Mouse (Mus musculus) yolk sac, embryonic 10.5 days (tissue): ENCODE results near the gene 2410004B18Rik.

Experiments used
- DNase-seq: peaks from one replicate; pipeline ENCODE4 v3.0.0-alpha.2; 2017; ENCODE audit warnings: low spot score

The 2410004B18Rik gene

DNA sequence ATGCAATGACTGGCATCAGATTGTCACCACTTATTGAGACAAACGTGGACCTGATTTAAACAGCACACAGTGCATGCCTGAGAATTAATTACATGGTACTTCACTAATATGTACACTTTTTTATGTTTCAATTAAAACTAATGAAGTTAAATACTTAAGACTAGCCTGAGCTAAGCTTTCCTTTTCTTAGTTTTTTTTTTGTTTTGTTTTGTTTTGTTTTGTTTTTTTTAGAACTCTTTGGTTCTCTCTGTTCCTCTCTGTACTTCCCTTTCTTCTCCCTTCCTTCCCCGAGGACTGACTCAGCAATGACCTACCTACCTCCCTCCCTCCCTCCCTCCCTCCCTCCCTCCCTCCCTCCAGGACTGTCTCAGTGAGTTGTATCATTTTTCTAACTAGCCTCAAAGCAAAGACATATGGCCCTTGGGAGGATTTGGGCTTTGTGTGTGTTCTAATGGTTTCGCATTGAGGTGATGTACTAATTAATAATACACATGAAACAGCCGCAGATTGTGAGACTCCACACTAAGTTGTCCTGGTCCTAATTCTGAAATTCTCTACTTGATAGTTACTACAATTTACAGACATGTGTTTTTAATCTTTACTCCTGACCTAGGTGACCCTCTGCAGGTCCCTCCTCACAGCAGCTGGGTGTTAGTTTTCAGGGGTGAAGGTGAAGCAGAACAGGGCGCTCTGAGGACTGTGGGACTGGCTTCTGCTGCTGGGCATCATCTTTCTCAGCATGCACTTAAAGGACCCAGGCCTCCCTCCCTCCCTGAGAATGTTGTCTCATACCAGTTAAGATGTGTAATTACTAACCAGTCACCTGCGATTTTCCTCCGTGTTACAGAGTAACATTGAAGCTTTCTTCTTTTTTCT, 8.1 kb upstream of the 2410004B18Rik start:
- DNase-seq = no peak

DNA sequence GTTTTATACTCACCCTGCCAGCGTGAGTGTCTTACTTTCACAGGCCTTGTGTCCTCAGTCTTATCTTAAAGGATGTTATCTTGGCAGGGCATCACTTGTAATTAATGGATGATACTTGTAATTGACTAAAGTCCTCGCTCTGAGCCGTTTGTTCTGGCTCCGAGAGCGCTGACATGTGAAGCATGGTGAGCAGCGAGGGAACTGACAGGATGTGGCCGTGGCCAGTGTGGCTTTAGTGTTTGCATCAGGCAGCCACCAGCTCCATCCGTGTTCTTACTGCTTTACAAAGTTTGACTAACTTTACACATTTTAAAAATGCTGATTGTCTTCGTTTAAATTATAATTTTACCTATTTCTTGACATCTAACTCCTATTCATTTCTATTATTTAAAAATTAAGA, 4.0 kb upstream of the 2410004B18Rik start:
- no peak for DNase-seq

DNA sequence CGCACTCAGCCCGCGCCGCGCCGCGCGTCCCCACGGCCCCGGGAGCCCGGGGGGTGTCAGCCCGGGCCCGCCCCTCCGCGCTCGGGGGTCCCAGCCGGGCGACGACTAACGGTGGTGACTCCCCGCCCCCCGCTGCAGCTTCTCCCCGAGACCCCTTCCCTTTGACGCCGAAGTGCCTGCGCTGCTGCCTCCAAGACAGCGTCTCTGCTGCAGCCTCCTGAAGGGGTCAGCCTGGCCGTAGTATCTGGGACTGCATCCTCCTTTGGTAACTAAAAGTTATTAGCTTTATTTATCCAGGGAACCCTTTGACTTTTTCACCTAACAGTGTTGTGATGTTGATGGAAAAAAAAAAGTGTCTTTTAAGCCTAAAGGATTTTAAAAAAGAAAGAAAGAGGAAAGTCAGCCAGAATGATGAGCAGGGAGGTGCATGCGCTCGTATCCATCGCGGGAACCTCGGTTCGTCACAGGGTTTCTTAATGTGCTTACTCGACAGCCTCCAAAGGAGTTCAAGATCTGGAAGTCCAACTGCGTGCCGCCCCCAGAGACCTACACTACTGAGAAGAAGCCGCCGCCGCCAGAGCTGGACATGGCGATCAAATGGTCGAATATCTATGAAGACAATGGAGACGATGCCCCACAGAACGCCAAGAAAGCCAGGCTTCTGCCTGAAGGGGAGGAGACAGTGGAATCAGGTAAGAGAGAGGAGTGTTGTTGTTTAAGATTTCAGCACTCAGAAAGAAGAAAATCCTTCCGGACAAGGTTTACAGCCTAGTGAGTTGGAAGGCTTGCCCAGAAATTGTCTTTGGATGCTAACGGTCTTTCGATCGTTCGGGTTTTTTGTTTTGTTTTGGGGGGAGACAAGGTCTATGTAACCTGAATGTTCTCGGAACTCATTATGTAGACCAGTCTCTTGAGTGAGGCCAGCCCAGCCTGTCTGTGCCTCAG, 863 bp downstream of the 2410004B18Rik start:
- DNase-seq = peak; percentile 23

DNA sequence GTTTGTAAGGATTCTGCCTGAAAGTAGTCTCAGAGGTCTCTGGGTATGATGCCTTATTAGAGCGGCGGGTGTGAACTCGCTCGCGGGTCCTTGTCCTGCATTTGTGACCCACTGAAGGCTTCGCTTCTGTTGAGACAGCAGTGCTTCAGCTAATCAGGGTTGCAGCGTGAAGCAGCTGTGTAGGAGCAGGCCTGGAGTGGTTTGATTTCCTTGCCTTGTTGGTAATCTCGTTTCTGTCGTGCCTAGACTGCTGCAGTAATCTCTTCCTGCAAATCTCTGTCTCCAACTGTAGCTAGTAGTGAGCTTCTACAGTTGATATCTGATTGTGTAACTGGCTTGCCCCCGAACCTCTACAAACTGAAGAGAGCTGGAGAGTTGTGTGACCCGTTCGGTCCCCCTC, 1.6 kb downstream of the 2410004B18Rik start:
- DNase-seq = no peak

DNA sequence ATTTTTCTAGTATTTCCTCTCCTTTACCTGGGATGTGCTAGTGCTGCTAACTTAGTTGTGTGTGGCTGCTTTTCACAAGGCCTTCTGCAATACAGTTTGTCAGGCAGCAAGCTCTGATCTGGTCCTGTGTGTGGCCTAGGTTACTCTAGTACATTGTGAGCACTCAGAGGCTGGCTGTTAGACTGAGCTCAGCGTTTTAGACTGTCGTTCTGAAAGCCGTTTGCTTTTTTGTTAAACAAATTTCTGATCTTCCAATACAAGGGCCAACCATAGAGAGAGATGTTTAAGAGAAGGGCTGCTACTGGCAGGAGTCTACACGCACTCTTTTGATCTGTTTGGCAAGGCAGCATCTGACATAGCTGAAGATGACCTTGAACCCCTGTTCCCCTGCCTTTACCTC, 2.2 kb downstream of the 2410004B18Rik start:
- DNase-seq = no peak

DNA sequence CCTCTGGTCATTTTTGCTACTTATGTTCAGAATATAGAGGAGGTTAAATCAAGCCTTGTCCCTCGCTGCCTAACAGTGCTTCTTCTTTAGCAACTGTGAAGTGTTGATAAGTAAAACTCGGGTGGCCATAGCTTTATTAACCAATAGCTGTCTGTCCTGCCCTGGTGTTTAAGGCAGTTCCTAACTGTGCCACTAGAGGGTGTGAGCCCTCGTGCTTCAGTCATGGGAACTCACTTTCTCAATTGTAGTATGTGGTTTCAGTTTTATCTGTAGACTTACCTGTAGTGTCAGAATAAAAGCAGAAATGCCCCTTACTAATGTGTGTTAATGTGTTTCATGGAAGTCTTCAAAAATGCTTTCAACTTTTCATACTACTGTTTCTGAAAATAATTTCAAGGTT, 4.2 kb downstream of the 2410004B18Rik start:
- peak; percentile 63 for DNase-seq

- no peak for DNase-seq
Observed at GRCm38 (mm10) chr3:145944348-145944747, 6.5 kb downstream of the 2410004B18Rik start.

DNA sequence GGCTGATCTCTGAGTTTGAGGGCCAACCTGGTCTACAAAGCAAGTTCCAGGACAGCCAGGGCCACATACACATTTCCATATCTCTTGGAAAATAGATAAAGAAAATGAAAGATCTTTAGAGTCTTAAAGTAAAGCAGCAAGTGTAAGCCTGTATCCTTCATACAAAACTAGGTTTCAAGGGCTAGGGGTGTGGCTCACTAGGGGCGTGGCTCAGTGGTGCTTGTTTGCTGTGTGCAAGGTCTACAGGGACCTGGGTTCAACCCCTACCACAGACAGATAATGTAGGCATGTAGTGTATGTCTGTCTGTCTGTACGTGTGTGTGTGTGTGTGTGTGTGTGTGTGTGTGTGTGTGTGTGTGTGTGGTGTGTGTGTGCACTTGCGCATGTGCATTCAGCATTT, 8.1 kb downstream of the 2410004B18Rik start:
- DNase-seq = no peak

- no peak for DNase-seq
Observed at GRCm38 (mm10) chr3:145946654-145947053, 8.8 kb downstream of the 2410004B18Rik start.

DNA sequence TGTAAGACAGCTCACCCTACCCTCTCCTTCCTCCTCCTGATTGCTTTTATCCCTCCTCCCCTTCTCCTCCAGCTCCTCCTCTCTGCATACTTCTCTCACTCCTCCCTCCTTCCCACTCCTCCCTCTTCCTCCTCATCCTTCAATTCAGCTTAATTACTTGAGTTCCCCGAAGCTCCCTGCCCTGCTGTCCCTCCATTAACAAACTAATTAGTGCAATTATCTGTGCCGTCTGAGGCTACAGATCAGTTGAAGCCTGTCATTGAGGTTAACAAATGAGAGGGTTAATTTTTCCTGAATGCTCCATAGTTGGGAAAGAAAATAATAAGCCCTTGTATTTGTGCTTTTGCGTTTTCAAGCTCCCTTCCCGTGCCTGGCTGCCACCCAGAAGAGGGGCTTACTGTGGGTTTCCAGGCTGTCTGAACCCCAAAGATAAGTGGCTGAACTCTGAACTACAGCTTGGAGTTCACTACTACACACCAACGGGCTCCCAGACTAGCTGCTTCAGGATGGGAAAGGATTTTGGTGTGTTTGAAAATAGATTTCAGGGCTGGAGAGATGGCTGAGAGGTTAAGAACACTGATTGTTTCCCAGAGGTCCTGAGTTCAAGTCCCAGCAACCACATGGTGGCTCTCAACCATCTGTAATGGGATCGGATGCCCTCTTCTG, 9.9 kb downstream of the 2410004B18Rik start:
- no peak for DNase-seq

DNA sequence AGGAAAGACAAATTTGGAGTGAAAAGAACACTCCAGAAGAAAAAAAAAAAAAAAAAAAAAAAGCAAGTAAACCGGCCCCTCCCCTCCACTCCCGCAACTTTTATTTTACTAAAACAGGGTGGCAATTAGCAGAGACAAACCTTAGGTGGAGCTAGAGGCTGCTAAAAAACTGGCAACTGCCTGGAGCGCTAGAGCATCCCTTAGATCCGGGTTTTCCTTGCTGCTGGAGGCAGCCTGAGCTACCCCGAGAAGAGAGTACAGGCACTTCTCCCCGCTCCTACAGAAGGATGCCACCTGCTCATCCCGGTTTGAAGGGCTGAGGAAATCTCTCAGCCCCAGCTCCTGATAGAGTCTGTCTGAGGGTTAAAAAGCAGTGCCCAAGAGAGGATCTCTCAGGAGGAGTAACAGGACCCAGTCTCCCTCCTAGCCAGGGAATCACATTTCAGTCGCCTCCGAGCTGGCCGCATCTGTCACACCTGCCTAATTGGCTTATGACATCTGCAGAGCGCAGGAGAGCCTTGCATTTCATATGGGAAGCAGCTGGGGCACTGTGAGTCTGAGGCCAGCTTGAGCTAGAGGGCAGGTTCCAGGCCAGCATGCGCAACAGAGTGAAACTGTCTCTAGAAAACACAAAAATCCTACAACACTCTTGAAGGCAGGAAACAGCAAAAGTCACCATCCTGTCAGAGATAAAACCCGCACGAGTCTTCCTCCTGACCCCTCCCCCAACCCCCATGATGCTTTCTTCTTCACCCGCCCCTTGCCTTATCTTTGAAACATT, 12.4 kb downstream of the 2410004B18Rik start:
- DNase-seq = peak; percentile 57

DNA sequence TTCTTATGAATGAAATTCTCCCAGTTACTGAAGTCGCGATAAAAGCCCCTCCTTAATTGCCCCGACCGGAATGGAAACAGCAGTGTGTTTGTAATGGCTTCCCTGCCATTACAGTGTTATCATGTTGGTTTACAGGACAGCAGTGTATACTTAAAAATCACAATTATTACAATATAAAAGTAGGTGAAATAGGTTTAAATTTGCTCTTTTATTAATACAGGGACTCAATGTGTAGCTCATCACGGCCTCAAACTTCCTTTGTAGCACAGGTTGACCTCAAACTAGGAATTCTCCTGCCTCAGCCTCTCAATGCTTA, 13.0 kb downstream of the 2410004B18Rik start:
- no peak for DNase-seq

DNA sequence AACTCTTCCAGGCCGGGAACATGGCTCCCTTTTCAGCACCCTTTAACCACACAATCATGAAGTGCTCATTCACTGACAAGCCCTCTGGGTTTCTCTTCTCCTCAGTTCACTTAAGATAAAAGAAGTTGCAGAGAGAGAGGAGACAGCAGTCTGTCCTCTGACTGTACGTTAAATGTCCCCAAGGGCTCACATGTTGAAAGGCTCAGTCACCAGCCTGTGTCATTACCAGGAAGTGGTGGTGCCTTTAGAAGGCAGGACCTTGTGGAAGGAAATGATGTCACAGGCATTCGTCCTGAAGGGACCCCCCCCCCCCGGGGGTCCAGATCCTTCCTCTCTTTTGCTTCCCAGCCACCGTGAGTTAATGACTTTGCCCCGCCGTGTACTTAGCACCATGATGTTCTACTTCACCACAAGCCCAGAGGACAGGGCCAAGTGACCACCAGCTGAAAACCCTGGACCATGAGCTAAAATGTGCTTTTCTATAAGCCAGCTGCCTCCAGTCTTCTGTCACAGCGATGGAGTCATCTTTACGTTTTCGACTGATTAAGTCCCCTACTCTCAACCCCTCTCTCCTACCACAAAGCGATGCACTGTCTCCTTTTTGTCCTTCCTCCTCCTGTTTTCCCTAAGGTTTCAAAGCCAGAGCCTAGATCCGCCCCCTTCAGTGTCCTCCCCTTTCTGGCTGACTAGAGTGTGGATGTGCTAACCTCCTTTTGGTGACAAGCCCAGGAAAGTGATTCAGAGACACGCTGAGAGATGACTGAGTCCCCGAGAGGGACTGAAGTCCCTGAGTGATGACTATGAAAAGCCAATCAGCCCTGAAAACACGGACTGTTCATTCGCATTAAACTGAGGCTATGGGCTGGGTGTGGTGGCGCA, 13.7 kb downstream of the 2410004B18Rik start:
- no peak for DNase-seq

- DNase-seq = no peak
Observed at GRCm38 (mm10) chr3:145952945-145953344, 15.1 kb downstream of the 2410004B18Rik start.

GRCm38 (mm10) chr3:145953411-145953810, 15.6 kb downstream of the 2410004B18Rik start:
- DNase-seq = no peak

- no peak for DNase-seq
Observed at GRCm38 (mm10) chr3:145959824-145960223, 22.0 kb downstream of the 2410004B18Rik start.

DNA sequence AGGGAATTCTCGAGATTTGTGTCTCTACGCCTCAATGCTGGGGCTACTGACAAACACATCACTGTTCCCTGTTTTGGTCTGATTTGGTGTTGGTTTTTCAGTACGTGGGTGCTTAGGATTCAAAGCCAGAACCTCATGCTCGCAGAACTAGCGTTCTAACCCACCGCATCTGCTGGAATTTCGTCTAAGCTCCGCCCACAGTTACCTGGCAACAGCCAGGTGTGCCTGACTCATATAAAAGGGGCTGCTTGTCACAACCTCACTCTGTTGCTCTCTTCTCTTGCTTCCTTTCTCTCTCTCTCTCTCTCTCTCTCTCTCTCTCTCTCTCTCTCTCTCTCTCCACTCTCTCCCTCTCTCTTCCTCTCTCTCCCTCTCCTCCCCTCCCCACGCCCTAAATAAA, 24.6 kb downstream of the 2410004B18Rik start:
- no peak for DNase-seq

DNA sequence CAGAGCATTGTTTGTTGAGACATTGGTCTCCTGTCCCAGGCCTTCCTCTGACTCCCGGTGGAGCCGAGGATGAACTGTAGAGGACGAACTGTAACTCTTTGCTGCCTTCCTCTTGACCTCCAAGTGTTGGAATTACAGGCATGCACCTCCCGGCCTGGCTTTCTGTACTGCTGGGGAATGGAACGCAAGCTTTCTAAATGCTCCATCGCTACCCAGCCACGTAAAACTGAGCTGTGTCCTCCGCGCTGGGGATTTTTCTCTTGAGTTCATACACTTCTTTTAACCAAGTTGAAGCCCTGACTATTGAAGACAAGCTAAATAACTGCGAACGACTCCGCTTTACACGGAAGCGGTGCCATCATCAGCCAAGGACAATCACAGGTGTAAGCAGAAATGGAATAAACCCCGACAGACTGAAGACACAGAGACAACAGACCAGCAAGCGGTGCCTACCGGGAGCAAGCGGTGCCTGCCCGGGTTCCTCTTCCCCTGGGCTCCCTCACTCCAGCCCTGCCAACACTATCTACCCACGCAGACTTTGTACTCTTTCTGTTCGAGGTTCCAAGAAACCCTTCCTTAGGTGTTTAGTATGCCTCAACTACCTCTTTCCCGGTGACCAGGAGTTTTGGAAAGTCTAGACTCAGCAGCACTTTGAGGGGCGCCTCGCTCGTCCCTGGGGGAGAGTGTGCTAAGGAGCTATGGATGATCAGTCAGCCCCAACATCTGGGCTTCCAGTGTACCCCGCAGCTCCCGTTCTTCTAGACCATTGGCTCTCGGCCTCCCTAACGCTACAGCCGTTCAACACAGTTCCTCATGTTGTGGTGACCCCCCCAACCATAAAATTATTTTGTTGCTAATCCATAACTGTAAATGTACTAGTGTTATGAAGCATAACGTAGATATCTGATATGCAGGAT, 25.5 kb downstream of the 2410004B18Rik start:
- DNase-seq = peak; percentile 56

DNA sequence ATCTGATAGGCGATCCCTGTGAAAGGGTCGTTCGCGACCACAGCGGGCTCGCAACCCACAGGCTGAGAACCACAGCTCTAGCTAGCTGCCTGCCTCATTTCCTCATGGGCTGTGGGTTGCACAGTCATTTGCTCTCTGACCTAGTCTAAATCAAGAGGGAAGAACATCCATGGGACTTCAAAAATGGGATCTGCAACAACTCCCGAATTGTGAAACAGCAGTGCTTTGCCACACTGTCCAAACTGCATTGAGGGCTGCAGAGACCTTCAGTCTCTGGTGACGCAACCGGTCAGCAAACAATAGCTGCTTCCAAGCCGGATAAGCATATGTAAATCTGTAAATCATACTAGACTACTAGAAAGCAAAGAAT, 26.2 kb downstream of the 2410004B18Rik start:
- DNase-seq = peak; percentile 78

DNA sequence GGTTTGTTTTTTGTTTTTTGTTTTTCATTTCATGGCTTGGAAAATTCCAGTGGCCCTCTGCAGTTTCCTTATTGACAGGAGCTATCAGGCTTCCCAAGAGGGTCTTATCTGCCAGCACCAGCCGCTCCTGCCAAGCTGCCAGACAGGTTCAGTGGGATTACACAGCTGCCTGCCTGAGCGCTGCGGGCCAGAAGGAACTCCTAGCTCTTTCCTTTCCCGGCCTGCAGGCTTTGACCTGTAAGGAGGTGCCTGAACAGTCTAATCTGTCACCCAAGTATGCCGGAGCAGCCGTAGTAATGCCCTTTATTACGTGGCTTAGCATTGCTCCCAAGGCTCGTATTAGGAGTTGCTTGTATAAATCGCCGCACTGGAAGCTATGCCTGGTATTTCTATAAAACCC, 26.7 kb downstream of the 2410004B18Rik start:
- peak; percentile 82 for DNase-seq
